In the genomic region with DNA sequence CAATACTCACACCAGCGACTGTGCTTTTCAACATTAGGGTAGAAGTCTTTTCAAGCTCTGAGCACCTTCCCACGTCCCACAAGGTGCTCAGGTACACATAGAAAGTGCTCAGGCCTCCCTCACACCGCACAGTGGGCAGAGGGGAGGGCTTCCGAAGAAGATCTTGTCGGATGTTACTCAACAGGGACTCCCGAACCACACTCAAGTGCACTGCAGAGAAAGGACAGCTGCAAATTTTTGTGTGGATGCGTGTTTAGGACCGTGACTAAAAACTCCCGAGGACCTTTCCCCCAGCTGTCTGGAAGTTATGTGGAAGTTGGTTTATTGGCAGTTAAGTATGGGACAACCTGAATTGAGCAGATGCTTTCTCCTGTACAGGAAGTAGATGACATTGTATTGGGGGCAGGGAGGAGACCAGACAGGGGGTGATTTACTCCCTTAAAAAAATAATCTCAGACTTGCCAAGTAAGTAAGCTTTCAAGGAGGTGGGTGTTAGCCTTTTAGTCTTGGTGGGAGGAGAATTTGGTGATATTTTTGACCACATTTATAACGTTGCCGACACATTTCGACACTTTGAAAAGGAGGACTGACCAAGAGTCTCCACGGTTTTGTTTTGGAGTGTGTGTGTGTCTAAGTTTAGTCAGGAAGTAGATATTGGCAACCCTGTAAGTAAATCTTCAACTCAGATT, we compare ENCODE assay signal across 10 mouse cellular contexts. TPM values are rescaled to one million over a fixed set of nuclear protein-coding genes. Genes with fewer than 3 reads are reported as not detected.
DNase-seq lines count a peak whose midpoint lies in the region; ATAC-seq and TF ChIP-seq lines count a peak whose summit lies in the region.
"Had no signal": no experiment of that assay in that cellular context is flagged by ENCODE, and none has a peak within 500 bp of the region (broad histone marks: within the 10 kb centered on the region; RNA-seq: fewer than 3 reads in every experiment).

No protein-coding gene starts in this region.

- 0 out of 2 replicates have a peak overlapping the region, but pooled peaks have one; percentile 33 for H3K27ac ChIP-seq in hindbrain, embryonic 11.5 days (ENCODE audit: low read depth, low read length)
- H3K27ac ChIP-seq in hindbrain, embryonic 13.5 days: no peak overlapping the region
- H3K27ac ChIP-seq in brown adipose tissue, adult 24 weeks (replicated peaks; ENCODE audit: low read depth, low read length): peak overlapping the region; percentile 26
- no peak overlapping the region for H3K27ac ChIP-seq in forebrain, postnatal 0 days (ENCODE audit: low read depth, low read length)
- H3K27ac ChIP-seq in midbrain, embryonic 13.5 days: peak overlapping the region; percentile 86
- no peak overlapping the region for H3K27ac ChIP-seq in liver, embryonic 11.5 days (ENCODE audit: low read depth, low read length)
- H3K27ac ChIP-seq: liver, embryonic 14.5 days had no signal

- no peaks in the 10 kb centered on the region for H3K36me3 ChIP-seq in hindbrain, embryonic 11.5 days (ENCODE audit: control insufficient read depth, insufficient read depth, low read length)
- no peaks in the 10 kb centered on the region for H3K36me3 ChIP-seq in hindbrain, embryonic 13.5 days
- H3K36me3 ChIP-seq in forebrain, postnatal 0 days (ENCODE audit: insufficient read depth): no peaks in the 10 kb centered on the region
- no peaks in the 10 kb centered on the region for H3K36me3 ChIP-seq in midbrain, embryonic 13.5 days
- H3K36me3 ChIP-seq in liver, embryonic 11.5 days (ENCODE audit: control insufficient read depth, insufficient read depth, low read length): no peaks in the 10 kb centered on the region

- no peak overlapping the region for H3K4me2 ChIP-seq in hindbrain, embryonic 11.5 days (replicated peaks; ENCODE audit: low read depth, low read length)
- H3K4me2 ChIP-seq in hindbrain, embryonic 13.5 days: no peak overlapping the region
- peak overlapping the region; percentile 17 for H3K4me2 ChIP-seq in forebrain, postnatal 0 days (ENCODE audit: low read depth)
- peak overlapping the region; percentile 82 for H3K4me2 ChIP-seq in midbrain, embryonic 13.5 days (replicated peaks)
- no peak overlapping the region for H3K4me2 ChIP-seq in liver, embryonic 11.5 days

- DNase-seq in hindbrain, embryonic 11.5 days (ENCODE audit: low spot score): peak; percentile 39
- peak; percentile 14 for DNase-seq in forebrain, postnatal 0 days
- DNase-seq in right cerebral cortex, adult 18-20 months: no peak
- no peak for DNase-seq in liver, embryonic 11.5 days (ENCODE audit: low spot score)
- DNase-seq: kidney, postnatal 14 days had no signal

- WGBS in hindbrain, embryonic 11.5 days: 24% methylated on average over 13 of the region's 13 CpGs
- WGBS in hindbrain, embryonic 13.5 days: 25% methylated on average over 13 of the region's 13 CpGs
- WGBS in forebrain, postnatal 0 days: 30% methylated on average over 13 of the region's 13 CpGs
- 24% methylated on average over 13 of the region's 13 CpGs for WGBS in midbrain, embryonic 13.5 days
- WGBS in liver, embryonic 11.5 days: 23% methylated on average over 13 of the region's 13 CpGs

- H3K4me1 ChIP-seq in hindbrain, embryonic 11.5 days (replicated peaks; ENCODE audit: control insufficient read depth, insufficient read depth, low read length): peaks cover 26% of the 10 kb centered on the region
- peaks cover 78% of the 10 kb centered on the region for H3K4me1 ChIP-seq in hindbrain, embryonic 13.5 days (replicated peaks)
- H3K4me1 ChIP-seq in brown adipose tissue, adult 24 weeks (ENCODE audit: control insufficient read depth, insufficient read depth, insufficient read length, low read length): peaks cover 18% of the 10 kb centered on the region
- H3K4me1 ChIP-seq in forebrain, postnatal 0 days (ENCODE audit: insufficient read depth): peaks cover 12% of the 10 kb centered on the region; the same call in 1 of the 2 replicates
- H3K4me1 ChIP-seq in midbrain, embryonic 13.5 days (replicated peaks): peaks cover 88% of the 10 kb centered on the region
- peaks cover 34% of the 10 kb centered on the region for H3K4me1 ChIP-seq in liver, embryonic 11.5 days (replicated peaks; ENCODE audit: control insufficient read depth, insufficient read depth, low read length)

- ATAC-seq in hindbrain, embryonic 11.5 days (ENCODE audit: low FRiP score): no peak
- no peak for ATAC-seq in hindbrain, embryonic 13.5 days (ENCODE audit: low FRiP score)
- no peak for ATAC-seq in forebrain, postnatal 0 days
- ATAC-seq in midbrain, embryonic 13.5 days: no peak
- ATAC-seq in monocyte, adult 5-6 weeks (replicated peaks; ENCODE audit: insufficient number of reproducible peaks, low FRiP score, low TSS enrichment, poor library complexity, severe bottlenecking): no peak
- ATAC-seq in liver, embryonic 11.5 days (replicated peaks; ENCODE audit: low FRiP score): no peak

- TF ChIP-seq CTCF in forebrain, postnatal 0 days (IDR thresholded peaks at IDR 0.05; ENCODE audit: low read depth): no peak

- H3K9me3 ChIP-seq in hindbrain, embryonic 11.5 days (ENCODE audit: control insufficient read depth, low read length): no peaks in the 10 kb centered on the region
- H3K9me3 ChIP-seq in hindbrain, embryonic 13.5 days: no peaks in the 10 kb centered on the region
- H3K9me3 ChIP-seq in forebrain, postnatal 0 days (ENCODE audit: low read length): no peaks in the 10 kb centered on the region
- H3K9me3 ChIP-seq in midbrain, embryonic 13.5 days: no peaks in the 10 kb centered on the region
- no peaks in the 10 kb centered on the region for H3K9me3 ChIP-seq in liver, embryonic 11.5 days (ENCODE audit: control insufficient read depth, low read length)

- no peak overlapping the region for H3K9ac ChIP-seq in hindbrain, embryonic 11.5 days (ENCODE audit: low read depth, low read length)
- H3K9ac ChIP-seq in hindbrain, embryonic 13.5 days: no peak overlapping the region
- H3K9ac ChIP-seq in forebrain, postnatal 0 days: no peak overlapping the region
- H3K9ac ChIP-seq in midbrain, embryonic 13.5 days (replicated peaks): peak overlapping the region; percentile 70
- H3K9ac ChIP-seq in liver, embryonic 11.5 days (ENCODE audit: low read depth, low read length): no peak overlapping the region
- H3K9ac ChIP-seq: liver, embryonic 14.5 days had no signal

- H3K4me3 ChIP-seq in hindbrain, embryonic 11.5 days (ENCODE audit: low read depth, low read length): no peak overlapping the region
- no peak overlapping the region for H3K4me3 ChIP-seq in hindbrain, embryonic 13.5 days
- H3K4me3 ChIP-seq in brown adipose tissue, adult 24 weeks (ENCODE audit: insufficient read depth, low read depth, low read length): no peak overlapping the region
- no peak overlapping the region for H3K4me3 ChIP-seq in forebrain, postnatal 0 days (ENCODE audit: low read depth, low read length)
- H3K4me3 ChIP-seq in midbrain, embryonic 13.5 days (replicated peaks): peak overlapping the region; percentile 75
- no peak overlapping the region for H3K4me3 ChIP-seq in liver, embryonic 11.5 days (ENCODE audit: low read depth, low read length)

- no peaks in the 10 kb centered on the region for H3K27me3 ChIP-seq in hindbrain, embryonic 11.5 days (ENCODE audit: control insufficient read depth, insufficient read depth, low read length)
- peaks cover 69% of the 10 kb centered on the region for H3K27me3 ChIP-seq in hindbrain, embryonic 13.5 days
- H3K27me3 ChIP-seq in forebrain, postnatal 0 days (ENCODE audit: insufficient read depth, low read length): peaks cover 21% of the 10 kb centered on the region; the same call in 1 of the 2 replicates
- 0 out of 2 replicates have a peak, but pooled peaks cover 3% of the 10 kb centered on the region for H3K27me3 ChIP-seq in midbrain, embryonic 13.5 days
- peaks cover 41% of the 10 kb centered on the region for H3K27me3 ChIP-seq in liver, embryonic 11.5 days (replicated peaks; ENCODE audit: control insufficient read depth, insufficient read depth, low read length)

RNA-seq across cellular contexts. Expression of a gene that starts 5.8 kb away (rescaled TPM):
- polyA plus RNA-seq in hindbrain, embryonic 11.5 days (2014; fragmentation: Nextera tagmentation; extraction: Ambion mirVana): 57.9 and 76.9 TPM in 2 replicates
- polyA plus RNA-seq in hindbrain, embryonic 13.5 days (2015; fragmentation: Nextera tagmentation; extraction: Ambion mirVana): 29.6 and 36.3 TPM in 2 replicates
- 8.1 and 8.5 TPM in 2 replicates for polyA plus RNA-seq in brown adipose tissue, adult 24 weeks (2012; ENCODE audit: insufficient read depth, insufficient read length, missing spikeins)
- 10.8 and 17.7 TPM in 2 replicates for total RNA-seq in forebrain, postnatal 0 days (2014; rRNA removed)
- polyA plus RNA-seq in forebrain, postnatal 0 days (2015; fragmentation: Nextera tagmentation; extraction: Ambion mirVana): 113 and 282 TPM in 2 replicates
- polyA plus RNA-seq in midbrain, embryonic 13.5 days (2015; fragmentation: Nextera tagmentation; extraction: Ambion mirVana): 584 and 798 TPM in 2 replicates
- 11.3 to 16.3 TPM (median 15.3 TPM) in 3 replicates for total RNA-seq in monocyte, adult 5-6 weeks (2017)
- 48.9 and 50.3 TPM in 2 replicates for polyA plus RNA-seq in liver, embryonic 11.5 days (2014; fragmentation: Nextera tagmentation; extraction: Ambion mirVana)

Comparison
In these comparisons a context has a peak if more than half of its experiments do, and no peak if none do; other contexts are left out.
1. H3K27ac ChIP-seq: peak in hindbrain, embryonic 11.5 days (single experiment), brown adipose tissue, adult 24 weeks (single experiment) and midbrain, embryonic 13.5 days (single experiment); none in hindbrain, embryonic 13.5 days (single experiment), forebrain, postnatal 0 days (single experiment) and liver, embryonic 11.5 days (single experiment).
2. DNase-seq: peak in hindbrain, embryonic 11.5 days (single experiment) and forebrain, postnatal 0 days (single experiment); none in right cerebral cortex, adult 18-20 months (single experiment) and liver, embryonic 11.5 days (single experiment).
3. H3K4me2 ChIP-seq: peak in forebrain, postnatal 0 days (single experiment) and midbrain, embryonic 13.5 days (single experiment); none in hindbrain, embryonic 11.5 days (single experiment), hindbrain, embryonic 13.5 days (single experiment) and liver, embryonic 11.5 days (single experiment).